Mouse (Mus musculus) G1E (cell line): Measurements from ENCODE around the gene Ptprm.

ENCODE experiments used
- CTCF ChIP-seq: IDR thresholded peaks from 2 replicates; pipeline ENCODE4 v1.5.1; 2012; ENCODE audit warnings: low read depth, low read length, inconsistent platforms, mixed read lengths
- GATA1 ChIP-seq: IDR thresholded peaks from 2 replicates; pipeline ENCODE4 v1.6.1; 2012; ENCODE audit warnings: borderline replicate concordance, low read length, inconsistent platforms, mixed read lengths
- GATA2 ChIP-seq: IDR thresholded peaks from 2 replicates; pipeline ENCODE4 v1.6.1; 2012; ENCODE audit warnings: low read depth, low read length, inconsistent platforms, borderline replicate concordance
- POLR2AphosphoS5 ChIP-seq: IDR thresholded peaks from 2 replicates; pipeline ENCODE4 v1.6.1; 2012; ENCODE audit warnings: low read depth, low read length, inconsistent platforms; ENCODE audit not compliant: insufficient replicate concordance
- TAL1 ChIP-seq: conservative IDR thresholded peaks from 2 replicates; pipeline ENCODE4 v1.6.1; 2012; ENCODE audit warnings: low read depth, low read length, inconsistent platforms, mixed read lengths

GRCm38 (mm10) chr17:67185942-67186341 is 168.3 kb downstream of the Ptprm start:
- TF ChIP-seq CTCF (no peak), GATA2 (no peak), TAL1 (no peak), GATA1 (no peak), POLR2AphosphoS5 (no peak)
